In the genomic region with DNA sequence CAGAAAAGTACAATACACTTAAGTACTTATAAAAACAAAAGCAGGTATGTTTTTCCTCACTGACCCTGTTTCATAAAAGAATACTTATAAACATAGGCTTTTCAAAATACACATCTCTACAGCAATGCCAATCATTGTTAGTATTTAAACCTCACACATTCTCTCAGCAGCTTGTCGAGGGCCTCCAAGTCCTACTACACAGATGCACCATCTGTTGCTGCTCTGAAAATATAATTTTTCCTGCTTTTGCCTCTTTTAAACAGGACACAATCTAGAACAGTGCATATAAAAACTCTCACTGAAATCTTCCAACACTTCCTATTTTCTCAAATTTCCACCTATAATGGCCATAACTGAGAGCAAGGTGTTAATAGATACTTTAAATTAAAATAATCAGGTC, we compare ENCODE assay signal across 28 mouse cellular contexts.
DNase-seq lines count a peak whose midpoint lies in the region; ATAC-seq lines count a peak whose summit lies in the region.
"Had no signal": no experiment of that assay in that cellular context is flagged by ENCODE, and none has a peak within 500 bp of the region (broad histone marks: within the 10 kb centered on the region; RNA-seq: fewer than 3 reads in every experiment).

No protein-coding gene starts in this region.

- no peaks in the 10 kb centered on the region for H3K9me3 ChIP-seq in embryonic facial prominence, embryonic 14.5 days (ENCODE audit: control insufficient read depth, low read length)
- no peaks in the 10 kb centered on the region for H3K9me3 ChIP-seq in embryonic facial prominence, embryonic 10.5 days
- no peaks in the 10 kb centered on the region for H3K9me3 ChIP-seq in hindbrain, embryonic 13.5 days
- H3K9me3 ChIP-seq: embryonic facial prominence, embryonic 12.5 days; forebrain, embryonic 13.5 days; heart, embryonic 15.5 days; limb, embryonic 10.5 days; liver, embryonic 15.5 days; lung, embryonic 15.5 days; megakaryocyte, embryonic 14.5 days had no signal

- intact Hi-C loops in left cerebral cortex, postnatal 25 days (cut with DNase I), result loop anchor here (5.0 to 10.0 kb wide), 2 partner anchors 34 to 266 kb away; a partner anchor contains a TSS

- H3K9ac ChIP-seq in embryonic facial prominence, embryonic 14.5 days (ENCODE audit: low read depth, low read length), result no peak overlapping the region
- no peak overlapping the region for H3K9ac ChIP-seq in hindbrain, embryonic 13.5 days
- H3K9ac ChIP-seq: embryonic facial prominence, embryonic 12.5 days; forebrain, embryonic 13.5 days; heart, embryonic 15.5 days; hindbrain, embryonic 14.5 days; liver, embryonic 15.5 days; lung, embryonic 15.5 days had no signal

- H3K36me3 ChIP-seq in embryonic facial prominence, embryonic 14.5 days (ENCODE audit: control insufficient read depth, insufficient read depth, low read length), result no peaks in the 10 kb centered on the region
- H3K36me3 ChIP-seq in embryonic facial prominence, embryonic 10.5 days (replicated peaks), result no peaks in the 10 kb centered on the region
- H3K36me3 ChIP-seq in hindbrain, embryonic 13.5 days, result no peaks in the 10 kb centered on the region
- H3K36me3 ChIP-seq: embryonic facial prominence, embryonic 12.5 days; heart, embryonic 15.5 days; limb, embryonic 10.5 days; liver, embryonic 15.5 days; lung, embryonic 15.5 days had no signal

- H3K4me1 ChIP-seq in embryonic facial prominence, embryonic 14.5 days (ENCODE audit: control insufficient read depth, insufficient read depth, low read length), result no peaks in the 10 kb centered on the region
- H3K4me1 ChIP-seq in embryonic facial prominence, embryonic 10.5 days, result no peaks in the 10 kb centered on the region
- H3K4me1 ChIP-seq in hindbrain, embryonic 13.5 days (replicated peaks), result peaks cover 5% of the 10 kb centered on the region; the same call in 1 of the 2 replicates
- H3K4me1 ChIP-seq: embryonic facial prominence, embryonic 12.5 days; forebrain, embryonic 13.5 days; heart, embryonic 15.5 days; limb, embryonic 10.5 days; liver, embryonic 15.5 days; lung, embryonic 15.5 days; megakaryocyte, embryonic 14.5 days had no signal

- H3K27me3 ChIP-seq in embryonic facial prominence, embryonic 14.5 days (replicated peaks; ENCODE audit: control insufficient read depth, insufficient read depth, low read length), result no peaks in the 10 kb centered on the region
- no peaks in the 10 kb centered on the region for H3K27me3 ChIP-seq in embryonic facial prominence, embryonic 10.5 days (replicated peaks; ENCODE audit: low read depth, poor library complexity, severe bottlenecking)
- H3K27me3 ChIP-seq in hindbrain, embryonic 13.5 days, result no peaks in the 10 kb centered on the region
- H3K27me3 ChIP-seq: embryonic facial prominence, embryonic 12.5 days; forebrain, embryonic 13.5 days; heart, embryonic 15.5 days; liver, embryonic 15.5 days; lung, embryonic 15.5 days; megakaryocyte, embryonic 14.5 days had no signal

- ATAC-seq in embryonic facial prominence, embryonic 14.5 days (ENCODE audit: low read depth), result 0 out of 2 replicates have a peak, but pooled peaks have one; percentile 6
- no peak for ATAC-seq in hindbrain, embryonic 13.5 days (ENCODE audit: low FRiP score)
- ATAC-seq: forebrain, embryonic 13.5 days; inflammation-experienced regulatory T-cells, adult 6 months had no signal

- WGBS in embryonic facial prominence, embryonic 14.5 days, result 74% methylated on average over 1 of the region's 1 CpGs
- 84% methylated on average over 1 of the region's 1 CpGs for WGBS in embryonic facial prominence, embryonic 10.5 days
- 83% methylated on average over 1 of the region's 1 CpGs for WGBS in hindbrain, embryonic 13.5 days

- no peak for DNase-seq in embryonic facial prominence, embryonic 14.5 days (ENCODE audit: low spot score)
- no peak for DNase-seq in embryonic facial prominence, embryonic 10.5 days (ENCODE audit: low spot score)
- peak; percentile 40 to 89 for DNase-seq in layer of hippocampus, adult 18-20 months (ENCODE audit: low spot score in 2 of 2)
- no peak for DNase-seq in layer of hippocampus, postnatal 10 days (ENCODE audit: low spot score in 2 of 2)
- DNase-seq in layer of hippocampus, adult 9-10 months (ENCODE audit: low spot score), result peak; percentile 50
- DNase-seq in left cerebral cortex, postnatal 25 days (ENCODE audit: low spot score in 2 of 2), result peak; percentile 47 to 87
- no peak for DNase-seq in adipocyte (ENCODE audit: low spot score)
- DNase-seq: adrenal gland, postnatal 25 days; cerebellum, adult 11-12 months; cerebellum, postnatal 14 days; gastrocnemius, adult 2 months; heart, postnatal 36 days; kidney, adult 18-20 months; liver; lung, postnatal 36 days; midbrain, embryonic 14.5 days had no signal

- no peak overlapping the region for H3K4me2 ChIP-seq in embryonic facial prominence, embryonic 14.5 days (ENCODE audit: low read depth, low read length)
- no peak overlapping the region for H3K4me2 ChIP-seq in hindbrain, embryonic 13.5 days
- H3K4me2 ChIP-seq: embryonic facial prominence, embryonic 12.5 days; forebrain, embryonic 13.5 days; heart, embryonic 15.5 days; hindbrain, embryonic 14.5 days; liver, embryonic 15.5 days; lung, embryonic 15.5 days had no signal

- no peak overlapping the region for H3K27ac ChIP-seq in embryonic facial prominence, embryonic 14.5 days (replicated peaks; ENCODE audit: low read depth, low read length)
- H3K27ac ChIP-seq in embryonic facial prominence, embryonic 10.5 days (replicated peaks), result no peak overlapping the region
- H3K27ac ChIP-seq in hindbrain, embryonic 13.5 days, result no peak overlapping the region
- H3K27ac ChIP-seq: embryonic facial prominence, embryonic 12.5 days; forebrain, embryonic 13.5 days; gastrocnemius, adult 2 months; heart, embryonic 15.5 days; hindbrain, embryonic 14.5 days; kidney, postnatal 0 days; limb, embryonic 10.5 days; liver, embryonic 15.5 days; lung, embryonic 15.5 days had no signal

- no peak overlapping the region for H3K4me3 ChIP-seq in embryonic facial prominence, embryonic 14.5 days (ENCODE audit: low read depth, low read length)
- no peak overlapping the region for H3K4me3 ChIP-seq in embryonic facial prominence, embryonic 10.5 days
- H3K4me3 ChIP-seq in hindbrain, embryonic 13.5 days, result no peak overlapping the region
- H3K4me3 ChIP-seq: embryonic facial prominence, embryonic 12.5 days; erythroblast, embryonic 14.5 days; forebrain, embryonic 13.5 days; gastrocnemius, adult 2 months; heart, embryonic 15.5 days; limb, embryonic 10.5 days; liver, embryonic 15.5 days; lung, embryonic 15.5 days; megakaryocyte, embryonic 14.5 days had no signal

Comparison
In these comparisons a context has a peak if more than half of its experiments do, and no peak if none do; other contexts are left out.
1. DNase-seq: peak in layer of hippocampus, adult 18-20 months (2 of 2), layer of hippocampus, adult 9-10 months (single experiment) and left cerebral cortex, postnatal 25 days (2 of 2); none in embryonic facial prominence, embryonic 14.5 days (single experiment), embryonic facial prominence, embryonic 10.5 days (single experiment), layer of hippocampus, postnatal 10 days (0 of 2) and adipocyte (single experiment).